ENCODE assay signal across 20 mouse cellular contexts in the genomic region with DNA sequence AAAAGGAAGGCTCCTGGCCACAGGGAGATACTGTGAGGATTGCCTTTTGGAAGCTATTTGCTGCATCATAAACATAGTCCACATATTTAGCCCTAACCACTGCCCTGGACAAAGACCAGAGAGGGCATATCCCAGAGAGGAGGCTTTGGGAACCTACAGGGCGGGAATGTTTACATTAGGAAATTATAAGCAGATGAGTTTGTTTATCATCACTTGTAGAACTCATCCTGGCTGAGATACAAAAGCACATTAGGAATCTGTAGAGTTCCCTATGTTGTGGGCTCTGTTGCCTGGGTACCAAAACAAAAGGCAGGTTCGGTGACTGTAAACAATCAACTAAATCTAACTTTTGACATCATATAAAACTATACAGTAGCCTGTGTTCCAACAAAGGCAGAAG.
DNase-seq lines count a peak whose midpoint lies in the region; ATAC-seq and TF ChIP-seq lines count a peak whose summit lies in the region.
"Had no signal": no experiment of that assay in that cellular context is flagged by ENCODE, and none has a peak within 500 bp of the region (broad histone marks: within the 10 kb centered on the region; RNA-seq: fewer than 3 reads in every experiment).

No protein-coding gene starts in this region.

- peak; percentile 55 for DNase-seq in lung, embryonic 14.5 days
- DNase-seq in lung, postnatal 14 days: no peak
- peak; percentile 13 for DNase-seq in lung, postnatal 10 days
- no peak for DNase-seq in lung, postnatal 25 days (ENCODE audit: low spot score)
- no peak for DNase-seq in spleen, postnatal 14 days (ENCODE audit: low spot score in 2 of 2)
- no peak for DNase-seq in layer of hippocampus, adult 11-12 months (ENCODE audit: low spot score)
- DNase-seq: adrenal gland, adult 8-10 months; adrenal gland, postnatal 36 days; cerebellum, adult 2 months; cerebellum, postnatal 10 days; embryo, embryonic 11 days; forebrain, postnatal 0 days; gastrocnemius, adult 2 months; gastrocnemius, postnatal 25 days had no signal

- H3K9me3 ChIP-seq in lung, embryonic 14.5 days (ENCODE audit: low read depth, low read length): no peaks in the 10 kb centered on the region
- no peaks in the 10 kb centered on the region for H3K9me3 ChIP-seq in intestine, postnatal 0 days (ENCODE audit: control insufficient read depth)
- H3K9me3 ChIP-seq: embryonic facial prominence, embryonic 13.5 days; forebrain, embryonic 13.5 days; hindbrain, embryonic 10.5 days had no signal

- ATAC-seq in lung, embryonic 14.5 days (ENCODE audit: insufficient read depth): peak; percentile 68; the same call in 1 of the 2 replicates
- 0 out of 2 replicates have a peak, but pooled peaks have one; percentile 45 for ATAC-seq in intestine, postnatal 0 days
- ATAC-seq: forebrain, embryonic 13.5 days; forebrain, postnatal 0 days had no signal

- H3K36me3 ChIP-seq in lung, embryonic 14.5 days (ENCODE audit: insufficient read depth): no peaks in the 10 kb centered on the region
- no peaks in the 10 kb centered on the region for H3K36me3 ChIP-seq in intestine, postnatal 0 days (ENCODE audit: control insufficient read depth, insufficient read depth)
- H3K36me3 ChIP-seq: embryonic facial prominence, embryonic 13.5 days; heart, embryonic 12.5 days; hindbrain, embryonic 10.5 days had no signal

- no peak overlapping the region for H3K9ac ChIP-seq in lung, embryonic 14.5 days
- no peak overlapping the region for H3K9ac ChIP-seq in intestine, postnatal 0 days (ENCODE audit: low read depth, low read length)
- H3K9ac ChIP-seq: embryonic facial prominence, embryonic 13.5 days; forebrain, embryonic 13.5 days; forebrain, postnatal 0 days; heart, embryonic 12.5 days; hindbrain, embryonic 14.5 days had no signal

- no peak overlapping the region for H3K27ac ChIP-seq in lung, embryonic 14.5 days (ENCODE audit: low read depth)
- H3K27ac ChIP-seq in intestine, postnatal 0 days (ENCODE audit: low read depth, low read length): no peak overlapping the region
- H3K27ac ChIP-seq: embryonic facial prominence, embryonic 13.5 days; forebrain, embryonic 13.5 days; gastrocnemius, adult 2 months; hindbrain, embryonic 10.5 days; hindbrain, embryonic 14.5 days had no signal

- 41% methylated on average over 2 of the region's 2 CpGs for WGBS in lung, embryonic 14.5 days
- WGBS in intestine, postnatal 0 days: 69% methylated on average over 2 of the region's 2 CpGs

- H3K4me2 ChIP-seq in lung, embryonic 14.5 days: no peak overlapping the region
- H3K4me2 ChIP-seq in intestine, postnatal 0 days (replicated peaks; ENCODE audit: low read depth): no peak overlapping the region
- H3K4me2 ChIP-seq: embryonic facial prominence, embryonic 13.5 days; forebrain, embryonic 13.5 days; heart, embryonic 12.5 days; hindbrain, embryonic 14.5 days had no signal

- H3K4me1 ChIP-seq in lung, embryonic 14.5 days (ENCODE audit: insufficient read depth): no peaks in the 10 kb centered on the region
- H3K4me1 ChIP-seq in intestine, postnatal 0 days (replicated peaks; ENCODE audit: control insufficient read depth, insufficient read depth, low read length): no peaks in the 10 kb centered on the region
- H3K4me1 ChIP-seq: embryonic facial prominence, embryonic 13.5 days; forebrain, embryonic 13.5 days; hindbrain, embryonic 10.5 days had no signal

- no peaks in the 10 kb centered on the region for H3K27me3 ChIP-seq in lung, embryonic 14.5 days (ENCODE audit: insufficient read depth, low read length)
- H3K27me3 ChIP-seq in intestine, postnatal 0 days (replicated peaks; ENCODE audit: control insufficient read depth, insufficient read depth, low read length): no peaks in the 10 kb centered on the region
- H3K27me3 ChIP-seq: embryonic facial prominence, embryonic 13.5 days; forebrain, embryonic 13.5 days; heart, embryonic 12.5 days had no signal

- no peak overlapping the region for H3K4me3 ChIP-seq in lung, embryonic 14.5 days (ENCODE audit: low read depth, low read length)
- no peak overlapping the region for H3K4me3 ChIP-seq in intestine, postnatal 0 days (ENCODE audit: low read depth, low read length)
- H3K4me3 ChIP-seq: embryonic facial prominence, embryonic 13.5 days; forebrain, embryonic 13.5 days; gastrocnemius, adult 2 months; heart, embryonic 12.5 days; hindbrain, embryonic 10.5 days had no signal

- no peak for TF ChIP-seq CTCF in lung, embryonic 14.5 days (IDR thresholded peaks at IDR 0.05; ENCODE audit: low read depth)
- TF ChIP-seq CTCF in intestine, postnatal 0 days (IDR thresholded peaks at IDR 0.05; ENCODE audit: low read depth): no peak

Comparison
In these comparisons a context has a peak if more than half of its experiments do, and no peak if none do; other contexts are left out.
1. DNase-seq: peak in lung, embryonic 14.5 days (single experiment) and lung, postnatal 10 days (single experiment); none in lung, postnatal 14 days (single experiment), lung, postnatal 25 days (single experiment), spleen, postnatal 14 days (0 of 2) and layer of hippocampus, adult 11-12 months (single experiment).